Mouse (Mus musculus) Patski (cell line): ENCODE data around the gene Upb1. TPM values are rescaled to one million over a fixed set of nuclear protein-coding genes. Genes with fewer than 3 reads are reported as not detected.

Experiments
- ATAC-seq: fragments of 100-300 bp; one replicate; pipeline ENCODE4 v1.8.0; 2021
- CTCF ChIA-PET: fragments of 350-600 bp; sonication (Branson Sonifier 250); formaldehyde crosslinking; loops from one replicate; lab custom pipeline; 2022; ENCODE audit warnings: inconsistent platforms; lab: Charles Lee
- POLR2A ChIA-PET: fragments of 350-600 bp; sonication (Branson Sonifier 250); formaldehyde crosslinking; loops from one replicate; lab custom pipeline; 2022; ENCODE audit warnings: antibody characterized with exemption, inconsistent platforms; lab: Charles Lee
- DNase-seq: peaks from one replicate; pipeline ENCODE4 v3.0.0-alpha.2; 2011; ENCODE audit warnings: low read depth, low spot score
- H3K27me3 ChIP-seq: fragments of 371-371 bp; one replicate; pipeline ENCODE4 v1.5.1; 2021
- CTCF ChIP-seq: fragments of 100-300 bp; IDR thresholded peaks from one replicate; pipeline ENCODE4 v1.5.1; 2021
- in situ Hi-C: fragments of 300-500 bp; cut with MboI; formaldehyde crosslinking; loops from 3 replicates; pipeline ENCODE4 v1.11.1; 2018; ENCODE audit warnings: low pct_unique_long_range_greater_than_20kb, mixed read lengths
- polyA plus RNA-seq: library from polyadenylated mRNA; unstranded; gene quantifications from one replicate; pipeline ENCODE4 v1.2.3, GENCODE M21; 2021

Gene Upb1
- polyA plus RNA-seq, 1 experiment from 2014 or later = not detected

GRCm38 (mm10) chr10:75490731-75491130 lies 89.8 kb downstream of the Upb1 start:
- no peaks in the 10 kb centered on the region for H3K27me3 ChIP-seq
- ChIA-PET CTCF (interaction anchor here (1.2 kb wide), 1 partner anchor 21 kb away, joined by 3 read pairs; no protein-coding TSS in a partner anchor), POLR2A (no interaction called here)
- no peak for TF ChIP-seq CTCF
- in situ Hi-C loops = no loop called here
- DNase-seq (no peak), ATAC-seq (no peak)

Other genes starting within 250 kb of the Upb1 start
- 45.8 TPM for gene Specc1l, start 189.0 kb upstream of the Upb1 start, polyA plus RNA-seq
- 0.83 TPM for gene Adora2a, start 84.2 kb upstream of the Upb1 start, polyA plus RNA-seq
- 203 TPM for gene Snrpd3, start 116.4 kb downstream of the Upb1 start, polyA plus RNA-seq
- 19.7 TPM for gene Gucd1, start 116.9 kb downstream of the Upb1 start, polyA plus RNA-seq
- 2.0 TPM for gene Lrrc75b, start 159.2 kb downstream of the Upb1 start, polyA plus RNA-seq
- gene Ggt1, start 160.5 kb downstream of the Upb1 start, polyA plus RNA-seq = 2.1 TPM
- not detected for gene Ggt5, start 188.2 kb downstream of the Upb1 start, polyA plus RNA-seq
- gene Susd2, start 242.9 kb downstream of the Upb1 start, polyA plus RNA-seq = 0.15 TPM